Mouse (Mus musculus): ENCODE measurements around the gene Esrrg.

DNA sequence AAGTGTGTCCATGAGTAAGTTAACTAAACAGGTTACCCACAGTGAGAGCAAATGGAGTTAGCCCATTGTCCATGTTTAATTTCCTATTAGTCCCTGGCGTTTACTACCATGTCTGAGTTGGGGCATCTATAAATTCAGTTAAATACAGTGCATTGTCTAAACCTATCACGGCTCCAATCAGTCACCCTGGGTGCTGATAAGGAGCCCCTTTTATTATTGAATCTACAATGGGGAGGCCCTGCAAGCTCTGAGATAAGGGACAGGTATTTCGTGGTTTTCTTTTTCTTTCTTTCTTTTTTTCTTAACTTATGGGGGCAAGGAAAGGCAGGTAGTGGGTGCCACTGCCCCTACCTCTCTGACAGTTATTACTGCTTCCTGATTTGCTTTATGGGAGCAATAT, 504.6 kb downstream of the Esrrg start:
- no peak for TF ChIP-seq POLR2AphosphoS5 (IDR thresholded peaks at IDR 0.05; ENCODE audit: insufficient replicate concordance, low read depth, low read length)
- TF ChIP-seq TAL1 (conservative IDR thresholded peaks at IDR 0.05; ENCODE audit: low read depth, low read length) = no peak
